32 mouse cellular contexts compared by ENCODE assay signal in genomic region chr7:63947514-63948487, GRCm38 (mm10). TPM values are rescaled to one million over a fixed set of nuclear protein-coding genes. Genes with fewer than 3 reads are reported as not detected.
DNase-seq lines count a peak whose midpoint lies in the region; ATAC-seq lines count a peak whose summit lies in the region.
"Had no signal": no experiment of that assay in that cellular context is flagged by ENCODE, and none has a peak within 500 bp of the region (broad histone marks: within the 10 kb centered on the region; RNA-seq: fewer than 3 reads in every experiment).

No protein-coding gene starts in this region.

- H3K9ac ChIP-seq in forebrain, embryonic 13.5 days = no peak overlapping the region
- H3K9ac ChIP-seq: embryonic facial prominence, embryonic 13.5 days; hindbrain, embryonic 14.5 days; limb, embryonic 12.5 days; liver, postnatal 0 days; neural tube, embryonic 15.5 days had no signal

- ATAC-seq in erythroblast, adult 5-6 weeks (replicated peaks; ENCODE audit: low FRiP score, poor library complexity, severe bottlenecking) = 0 out of 2 replicates have a peak, but pooled peaks have one; percentile 46
- 0 out of 2 replicates have a peak, but pooled peaks have one; percentile 26 for ATAC-seq in megakaryocyte progenitor cell, adult 5-6 weeks (replicated peaks; ENCODE audit: poor library complexity)
- ATAC-seq in forebrain, embryonic 13.5 days = no peak
- ATAC-seq: activated CD4-positive, CD25-positive, alpha-beta regulatory T cell, adult 4 months; forebrain, embryonic 16.5 days; inflammation-experienced regulatory T-cells, adult 6 months; liver, postnatal 0 days; lung, postnatal 0 days; Patski had no signal

- H3K4me2 ChIP-seq in forebrain, embryonic 13.5 days = no peak overlapping the region
- H3K4me2 ChIP-seq: embryonic facial prominence, embryonic 13.5 days; hindbrain, embryonic 14.5 days; limb, embryonic 12.5 days; liver, embryonic 11.5 days; neural tube, embryonic 15.5 days had no signal

- H3K4me1 ChIP-seq in forebrain, embryonic 13.5 days = peaks cover 22% of the 10 kb centered on the region
- H3K4me1 ChIP-seq: embryonic facial prominence, embryonic 13.5 days; limb, embryonic 12.5 days had no signal

- H3K9me3 ChIP-seq in forebrain, embryonic 13.5 days (replicated peaks) = no peaks in the 10 kb centered on the region
- H3K9me3 ChIP-seq: embryonic facial prominence, embryonic 13.5 days; limb, embryonic 12.5 days; midbrain, embryonic 10.5 days; neural tube, embryonic 15.5 days had no signal

- H3K27ac ChIP-seq in forebrain, embryonic 13.5 days = no peak overlapping the region
- H3K27ac ChIP-seq: embryonic facial prominence, embryonic 13.5 days; heart, adult 2 months; hindbrain, embryonic 14.5 days; limb, embryonic 12.5 days; macrophage; midbrain, embryonic 10.5 days; neural tube, embryonic 15.5 days had no signal

- H3K4me3 ChIP-seq in forebrain, embryonic 13.5 days = no peak overlapping the region
- H3K4me3 ChIP-seq: embryonic facial prominence, embryonic 13.5 days; heart, adult 2 months; limb, embryonic 12.5 days; midbrain, embryonic 10.5 days; neural tube, embryonic 15.5 days had no signal

- WGBS in forebrain, embryonic 13.5 days = 59% methylated on average over 11 of the region's 11 CpGs

- peak; percentile 42 for DNase-seq in thymus, postnatal 14 days
- no peak for DNase-seq in thymus, postnatal 10 days (ENCODE audit: low spot score in 2 of 2)
- no peak for DNase-seq in ovary, postnatal 10 days (ENCODE audit: low spot score)
- no peak for DNase-seq in adipocyte (ENCODE audit: low spot score)
- DNase-seq: adrenal gland, postnatal 10 days; cerebellum, adult 8-10 months; cerebellum, postnatal 36 days; embryo, embryonic 11 days; gastrocnemius, postnatal 36 days; heart, adult 2 months; kidney, postnatal 36 days; liver, postnatal 0 days had no signal

- no peaks in the 10 kb centered on the region for H3K36me3 ChIP-seq in forebrain, embryonic 13.5 days (ENCODE audit: poor library complexity, severe bottlenecking)
- H3K36me3 ChIP-seq: embryonic facial prominence, embryonic 13.5 days; limb, embryonic 12.5 days; midbrain, embryonic 10.5 days; neural tube, embryonic 15.5 days had no signal

- H3K27me3 ChIP-seq in forebrain, embryonic 13.5 days = no peaks in the 10 kb centered on the region
- H3K27me3 ChIP-seq: embryonic facial prominence, embryonic 13.5 days; limb, embryonic 12.5 days; neural tube, embryonic 15.5 days; Patski had no signal

RNA-seq across cellular contexts. Expression of gene Klf13, which starts 9.1 kb away (rescaled TPM):
- 29.4 and 32.6 TPM in 2 replicates for total RNA-seq in erythroblast, adult 5-6 weeks (2015; ENCODE audit: low replicate concordance)
- total RNA-seq in erythroblast, adult 5-6 weeks (2017; ENCODE audit: low replicate concordance) = 16.7 and 36.9 TPM in 2 replicates
- 37.6 and 46.3 TPM in 2 replicates for total RNA-seq in megakaryocyte progenitor cell, adult 5-6 weeks (2015)
- total RNA-seq in megakaryocyte progenitor cell, adult 5-6 weeks (2017) = 16.9 and 24.3 TPM in 2 replicates
- 30.4 and 33.5 TPM in 2 replicates for polyA plus RNA-seq in forebrain, embryonic 13.5 days (2015; fragmentation: Nextera tagmentation; extraction: Ambion mirVana)

RNA-seq across cellular contexts. Expression of gene E030018B13Rik, which starts 31.1 kb away (rescaled TPM):
- not detected in 2 replicates for total RNA-seq in erythroblast, adult 5-6 weeks (2015; ENCODE audit: low replicate concordance)
- not detected in 2 replicates for total RNA-seq in erythroblast, adult 5-6 weeks (2017; ENCODE audit: low replicate concordance)
- total RNA-seq in megakaryocyte progenitor cell, adult 5-6 weeks (2015) = not detected in 2 replicates
- total RNA-seq in megakaryocyte progenitor cell, adult 5-6 weeks (2017) = not detected in 2 replicates
- 0.22 TPM in 1 of 2 replicates, not detected in the other for polyA plus RNA-seq in forebrain, embryonic 13.5 days (2015; fragmentation: Nextera tagmentation; extraction: Ambion mirVana)
- total RNA-seq: adrenal gland, postnatal 10 days; gastrocnemius, postnatal 36 days; heart, adult 2 months; heart, postnatal 25 days; left cerebral cortex, postnatal 14 days had no signal
- polyA plus RNA-seq: embryonic facial prominence, embryonic 13.5 days; heart, adult 2 months; heart, embryonic 14.5 days; hindbrain, embryonic 14.5 days; limb, embryonic 12.5 days; liver, embryonic 11.5 days; macrophage; midbrain, embryonic 10.5 days; neural tube, embryonic 15.5 days; Patski; testis, adult 2 months; urinary bladder, adult 2 months had no signal
